Mouse (Mus musculus): ENCODE data around the gene Mettl15. TPM values are rescaled to one million over a fixed set of nuclear protein-coding genes. Genes with fewer than 3 reads are reported as not detected.

The Mettl15 gene
- total and polyA plus RNA-seq, 3 experiments = 5.1 to 11.5 (median 5.6) TPM

DNA sequence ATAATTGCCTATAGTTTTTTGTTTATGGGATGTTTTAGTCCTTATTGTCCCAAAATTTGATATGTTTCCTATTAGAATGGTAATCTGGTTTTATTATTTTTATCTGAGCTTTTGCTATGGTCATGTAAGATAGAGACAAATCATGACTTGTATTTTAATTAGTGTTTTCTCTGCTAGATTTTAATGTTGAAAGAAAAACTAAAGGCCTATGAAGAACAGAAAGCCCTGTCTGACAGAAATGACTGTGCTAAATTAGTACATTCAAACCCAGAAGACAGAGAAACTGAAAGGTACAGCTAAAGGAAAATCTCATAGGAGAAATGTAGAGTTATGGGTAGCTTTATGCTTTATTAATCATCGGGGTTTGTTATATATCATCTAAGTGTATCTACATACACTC, 17.6 kb upstream of the Mettl15 start:
- in situ Hi-C loops (cut with MboI; ENCODE audit: low pct_ligation_motif_present, low pct_unique_long_range_greater_than_20kb, low sequenced_read_pairs) = no loop called here
- TF ChIP-seq MXI1 (IDR thresholded peaks at IDR 0.05; ENCODE audit: low read depth, low read length) (no peak), IRF4 (IDR thresholded peaks at IDR 0.05; ENCODE audit: low read depth, low read length) (peak; percentile 61; the same call in 1 of the 2 replicates), JUND (conservative IDR thresholded peaks at IDR 0.05; ENCODE audit: low read depth, low read length) (peak; percentile 61; the same call in 1 of the 2 replicates), EP300 (IDR thresholded peaks at IDR 0.05; ENCODE audit: low read length) (peak; percentile 20; the same call in 1 of the 2 replicates)

DNA sequence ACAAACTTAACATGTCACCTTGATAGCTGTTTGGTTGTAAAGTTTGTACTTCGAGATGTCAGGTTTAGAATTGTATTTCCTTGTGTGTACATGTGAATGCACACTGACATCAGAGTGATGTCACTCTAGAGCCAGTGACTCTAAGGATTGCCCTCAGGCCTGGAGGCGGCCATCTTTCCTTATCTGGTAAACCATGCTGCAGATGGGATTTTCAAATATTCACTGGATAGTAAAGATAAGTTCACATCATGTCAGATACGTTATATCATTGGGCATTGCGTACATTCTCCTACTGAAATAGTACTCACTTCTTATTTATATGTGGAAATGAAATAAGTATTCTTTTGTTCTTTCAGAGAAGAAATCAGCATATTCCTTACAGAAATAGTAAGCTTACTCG, 15.7 kb upstream of the Mettl15 start:
- Histone ChIP-seq H3K36me3 (replicated peaks in 1 of 2; ENCODE audit: control insufficient read depth in 1 of 2, insufficient read depth in 1 of 2, low read length in 1 of 2) (peaks cover 20 to 59% of the 10 kb centered on the region in 2 experiments), H3K4me1 (ENCODE audit: control insufficient read depth in 1 of 2, insufficient read depth in 2 of 2) (no peaks in the 10 kb centered on the region), H3K4me3 (replicated peaks in 1 of 3; ENCODE audit: low read depth in 2 of 3, low read length in 2 of 3, poor library complexity in 1 of 3) (no peak overlapping the region), H3K27ac (ENCODE audit: insufficient read depth, low read depth) (no peak overlapping the region), H3K9me3 (replicated peaks; ENCODE audit: low read length) (no peaks in the 10 kb centered on the region), H3K27me3 (replicated peaks) (no peaks in the 10 kb centered on the region), H3K4me2 (ENCODE audit: insufficient read depth, low read depth, poor library complexity, severe bottlenecking) (no peak overlapping the region), H3K79me2 (replicated peaks; ENCODE audit: control insufficient read depth, extremely low read depth, insufficient read depth, poor library complexity, severe bottlenecking) (0 out of 2 replicates have a peak, but pooled peaks cover 3% of the 10 kb centered on the region), H3K9ac (ENCODE audit: insufficient read depth, low read depth) (no peak overlapping the region)
- DNase-seq (ENCODE audit: extremely low read depth) = no peak
- in situ Hi-C loops (cut with MboI; ENCODE audit: low pct_ligation_motif_present, low pct_unique_long_range_greater_than_20kb, low sequenced_read_pairs) (no loop called here), dilution Hi-C loops (cut with MboI; ENCODE audit: extremely low pct_ligation_motif_present, extremely low pct_unique_long_range_greater_than_20kb, low sequenced_read_pairs) (no loop called here)
- TF ChIP-seq CTCF (conservative IDR thresholded peaks at IDR 0.05 in 1 of 2, IDR thresholded peaks at IDR 0.05 in 1 of 2; ENCODE audit: low read depth in 2 of 2, low read length in 2 of 2) (no peak), CHD2 (IDR thresholded peaks at IDR 0.05; ENCODE audit: low read length) (no peak)

More for the DNA sequence above, 17.6 kb upstream of the Mettl15 start:
- Histone ChIP-seq H3K4me1 (ENCODE audit: control insufficient read depth in 1 of 2, insufficient read depth in 2 of 2) (no peaks in the 10 kb centered on the region), H3K9ac (ENCODE audit: insufficient read depth, low read depth) (no peak overlapping the region), H3K36me3 (replicated peaks in 1 of 2; ENCODE audit: control insufficient read depth in 1 of 2, insufficient read depth in 1 of 2, low read length in 1 of 2) (peaks cover 18 to 53% of the 10 kb centered on the region in 2 experiments), H3K27ac (ENCODE audit: insufficient read depth, low read depth) (no peak overlapping the region), H3K27me3 (replicated peaks) (no peaks in the 10 kb centered on the region), H3K4me3 (replicated peaks in 1 of 3; ENCODE audit: low read depth in 2 of 3, low read length in 2 of 3, poor library complexity in 1 of 3) (no peak overlapping the region), H3K9me3 (replicated peaks; ENCODE audit: low read length) (no peaks in the 10 kb centered on the region), H3K4me2 (ENCODE audit: insufficient read depth, low read depth, poor library complexity, severe bottlenecking) (no peak overlapping the region), H3K79me2 (replicated peaks; ENCODE audit: control insufficient read depth, extremely low read depth, insufficient read depth, poor library complexity, severe bottlenecking) (no peaks in the 10 kb centered on the region)
- dilution Hi-C loops (cut with MboI; ENCODE audit: extremely low pct_ligation_motif_present, extremely low pct_unique_long_range_greater_than_20kb, low sequenced_read_pairs) = no loop called here
- DNase-seq (ENCODE audit: extremely low read depth) = no peak

DNA sequence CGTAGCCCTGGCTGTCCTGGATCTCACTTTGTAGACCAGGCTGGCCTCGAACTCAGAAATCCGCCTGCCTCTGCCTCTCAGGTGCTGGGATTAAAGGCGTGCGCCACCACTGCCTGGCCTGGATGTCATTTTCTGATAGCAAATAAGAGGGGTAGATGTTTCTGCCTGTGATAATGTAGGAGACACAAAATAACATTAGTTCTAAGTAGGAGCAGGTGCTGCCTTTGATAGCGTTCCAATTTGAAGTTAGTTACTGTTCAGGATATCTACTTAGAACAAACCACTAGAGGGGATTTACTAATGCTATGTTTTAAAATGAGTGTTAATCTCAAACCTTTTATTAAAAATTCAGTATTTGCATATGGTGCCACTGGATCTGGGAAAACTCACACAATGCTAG, 8.8 kb upstream of the Mettl15 start:
- H3K36me3 ChIP-seq (replicated peaks in 1 of 2; ENCODE audit: control insufficient read depth in 1 of 2, insufficient read depth in 1 of 2, low read length in 1 of 2) = peaks cover 17 to 60% of the 10 kb centered on the region in 2 experiments
- no peak overlapping the region for H3K4me3 ChIP-seq (replicated peaks in 1 of 3; ENCODE audit: low read depth in 2 of 3, low read length in 2 of 3, poor library complexity in 1 of 3)
- H3K4me1 ChIP-seq (ENCODE audit: control insufficient read depth in 1 of 2, insufficient read depth in 2 of 2) = peaks cover 0 to 24% of the 10 kb centered on the region in 2 experiments; a peak in 2 of 4 replicates
- dilution Hi-C loops (cut with MboI; ENCODE audit: extremely low pct_ligation_motif_present, extremely low pct_unique_long_range_greater_than_20kb, low sequenced_read_pairs) = no loop called here
- peaks cover 31% of the 10 kb centered on the region for H3K79me2 ChIP-seq (replicated peaks; ENCODE audit: control insufficient read depth, extremely low read depth, insufficient read depth, poor library complexity, severe bottlenecking)
- H3K9me3 ChIP-seq (replicated peaks; ENCODE audit: low read length) = no peaks in the 10 kb centered on the region
- TF ChIP-seq TBP (conservative IDR thresholded peaks at IDR 0.05; ENCODE audit: low read depth, low read length) = no peak
- TF ChIP-seq MYC (IDR thresholded peaks at IDR 0.05; ENCODE audit: low read depth, low read length) = no peak
- no peak for TF ChIP-seq MAZ (IDR thresholded peaks at IDR 0.05; ENCODE audit: low read depth, low read length)
- TF ChIP-seq EP300 (IDR thresholded peaks at IDR 0.05; ENCODE audit: low read length) = no peak
- TF ChIP-seq GABPA (IDR thresholded peaks at IDR 0.05; ENCODE audit: insufficient replicate concordance, low read depth, low read length) = no peak
- no peak for TF ChIP-seq CHD1 (IDR thresholded peaks at IDR 0.05; ENCODE audit: low read depth, low read length)
- TF ChIP-seq MEF2A (IDR thresholded peaks at IDR 0.05; ENCODE audit: borderline replicate concordance, low read depth, low read length) = no peak
- TF ChIP-seq MAX (IDR thresholded peaks at IDR 0.05; ENCODE audit: low read length) = no peak
- no peak for TF ChIP-seq E2F4 (IDR thresholded peaks at IDR 0.05; ENCODE audit: insufficient replicate concordance, low read depth, low read length)
- no peak for TF ChIP-seq RCOR1 (conservative IDR thresholded peaks at IDR 0.05; ENCODE audit: low read depth, low read length)
- TF ChIP-seq UBTF (IDR thresholded peaks at IDR 0.05; ENCODE audit: low read depth, low read length) = no peak
- no peak for TF ChIP-seq POLR2A (IDR thresholded peaks at IDR 0.05; ENCODE audit: low read depth, low read length)
- no peak for TF ChIP-seq HCFC1 (IDR thresholded peaks at IDR 0.05; ENCODE audit: low read depth, low read length)
- no peak for TF ChIP-seq MAFK (IDR thresholded peaks at IDR 0.05; ENCODE audit: insufficient replicate concordance, low read length)
- H3K27me3 ChIP-seq (replicated peaks) = no peaks in the 10 kb centered on the region
- no peak overlapping the region for H3K9ac ChIP-seq (ENCODE audit: insufficient read depth, low read depth)
- H3K27ac ChIP-seq (ENCODE audit: insufficient read depth, low read depth) = no peak overlapping the region
- in situ Hi-C loops (cut with MboI; ENCODE audit: low pct_ligation_motif_present, low pct_unique_long_range_greater_than_20kb, low sequenced_read_pairs) = no loop called here
- no peak for DNase-seq (ENCODE audit: extremely low read depth)
- no peak overlapping the region for H3K4me2 ChIP-seq (ENCODE audit: insufficient read depth, low read depth, poor library complexity, severe bottlenecking)

Measured in CH12.LX (cell line).